Mouse (Mus musculus): ENCODE measurements at regions not wholly inside any gene's neighbourhood (a gene's known extent, or its start where the extent isn't known, plus 50 kb on each side); places are given as distances from the start of the nearest gene placed in this dataset.

- Histone ChIP-seq H3K4me1 (ENCODE audit: control insufficient read depth in 1 of 2, insufficient read depth in 2 of 2, low read length in 2 of 2) (no peaks in the 10 kb centered on the region), H3K27ac (ENCODE audit: control insufficient read depth, low read depth, low read length) (no peak overlapping the region), H3K9me3 (replicated peaks; ENCODE audit: insufficient read depth, low read length) (no peaks in the 10 kb centered on the region), H3K36me3 (ENCODE audit: control insufficient read depth in 1 of 2, insufficient read depth in 2 of 2, low read length in 2 of 2) (no peaks in the 10 kb centered on the region), H3K4me3 (ENCODE audit: control insufficient read depth in 1 of 2, insufficient read depth in 1 of 2, low read depth in 2 of 2, low read length in 2 of 2) (no peak overlapping the region), H3K27me3 (ENCODE audit: control insufficient read depth in 1 of 2, insufficient read depth in 2 of 2, low read length in 2 of 2) (no peaks in the 10 kb centered on the region), H3K79me2 (ENCODE audit: control insufficient read depth, insufficient read depth, low read length, poor library complexity) (no peaks in the 10 kb centered on the region), H3K9ac (ENCODE audit: control insufficient read depth, low read depth, low read length, poor library complexity, severe bottlenecking) (no peak overlapping the region)
- no peak for TF ChIP-seq MEF2A (IDR thresholded peaks at IDR 0.05; ENCODE audit: extremely low read depth, insufficient replicate concordance, low read depth, low read length, poor library complexity, severe bottlenecking)
- no peak for TF ChIP-seq POLR2A (IDR thresholded peaks at IDR 0.05; ENCODE audit: control insufficient read depth in 1 of 2, insufficient read depth in 1 of 2, low read depth in 1 of 2, low read length in 2 of 2, poor library complexity in 1 of 2)
- DNase-seq (ENCODE audit: low read depth, low spot score): no peak
These were observed 155.5 kb upstream of the Prkd1 start for GRCm38 (mm10) chr12:50804391-50804790.

GRCm38 (mm10) chr12:50765156-50765940, 116.5 kb upstream of the Prkd1 start:
- Histone ChIP-seq H3K9ac (ENCODE audit: control insufficient read depth, low read depth, low read length, poor library complexity, severe bottlenecking) (no peak overlapping the region), H3K36me3 (ENCODE audit: control insufficient read depth in 1 of 2, insufficient read depth in 2 of 2, low read length in 2 of 2) (no peaks in the 10 kb centered on the region), H3K27ac (ENCODE audit: control insufficient read depth, low read depth, low read length) (no peak overlapping the region), H3K79me2 (ENCODE audit: control insufficient read depth, insufficient read depth, low read length, poor library complexity) (no peaks in the 10 kb centered on the region), H3K27me3 (ENCODE audit: control insufficient read depth in 1 of 2, insufficient read depth in 2 of 2, low read length in 2 of 2) (no peaks in the 10 kb centered on the region), H3K9me3 (replicated peaks; ENCODE audit: insufficient read depth, low read length) (no peaks in the 10 kb centered on the region), H3K4me3 (ENCODE audit: control insufficient read depth in 1 of 2, insufficient read depth in 1 of 2, low read depth in 2 of 2, low read length in 2 of 2) (no peak overlapping the region), H3K4me1 (ENCODE audit: control insufficient read depth in 1 of 2, insufficient read depth in 2 of 2, low read length in 2 of 2) (no peaks in the 10 kb centered on the region)
- no peak for TF ChIP-seq UBTF (IDR thresholded peaks at IDR 0.05; ENCODE audit: borderline replicate concordance, insufficient read depth, low read depth, low read length)
- no peak for TF ChIP-seq MEF2A (IDR thresholded peaks at IDR 0.05; ENCODE audit: extremely low read depth, insufficient replicate concordance, low read depth, low read length, poor library complexity, severe bottlenecking)
- no peak for TF ChIP-seq E2F4 (IDR thresholded peaks at IDR 0.05; ENCODE audit: borderline replicate concordance, low read depth, low read length)
- TF ChIP-seq POLR2AphosphoS2 (IDR thresholded peaks at IDR 0.05; ENCODE audit: low read length): no peak
- no peak for TF ChIP-seq SIN3A (IDR thresholded peaks at IDR 0.05; ENCODE audit: low read length)
- TF ChIP-seq KAT2A (conservative IDR thresholded peaks at IDR 0.05; ENCODE audit: low read depth, low read length): no peak
- TF ChIP-seq MAX (IDR thresholded peaks at IDR 0.05; ENCODE audit: low read length): no peak
- no peak for TF ChIP-seq NRF1 (IDR thresholded peaks at IDR 0.05; ENCODE audit: insufficient read depth, low read depth, low read length, poor library complexity, severe bottlenecking)
- no peak for TF ChIP-seq TBP (IDR thresholded peaks at IDR 0.05; ENCODE audit: low read depth, low read length)
- no peak for TF ChIP-seq RAD21 (IDR thresholded peaks at IDR 0.05; ENCODE audit: low read depth, low read length)
- TF ChIP-seq CHD1 (IDR thresholded peaks at IDR 0.05; ENCODE audit: low read depth, low read length): no peak
- TF ChIP-seq MAZ (IDR thresholded peaks at IDR 0.05; ENCODE audit: low read depth, low read length): no peak
- no peak for TF ChIP-seq MYB (IDR thresholded peaks at IDR 0.05; ENCODE audit: low read depth, low read length)
- no peak for TF ChIP-seq GATA1 (IDR thresholded peaks at IDR 0.05; ENCODE audit: low read depth, low read length)
- TF ChIP-seq POLR2A (IDR thresholded peaks at IDR 0.05; ENCODE audit: control insufficient read depth in 1 of 2, insufficient read depth in 1 of 2, low read depth in 1 of 2, low read length in 2 of 2, poor library complexity in 1 of 2): no peak
- TF ChIP-seq CHD2 (IDR thresholded peaks at IDR 0.05; ENCODE audit: low read length): no peak
- no peak for DNase-seq (ENCODE audit: low read depth, low spot score)

Measured in MEL (cell line).